Mouse (Mus musculus) hindlimb bud, embryonic 11.5 days (tissue): ENCODE data around the gene Tbc1d10a.

Experiments
- DNase-seq: peaks from one replicate; pipeline ENCODE4 v3.0.0-alpha.2; 2012; ENCODE audit warnings: low read depth, low spot score; ENCODE audit errors: extremely low spot score

The Tbc1d10a gene

GRCm38 (mm10) chr11:4215061-4215460 lies 28.5 kb downstream of the Tbc1d10a start:
- no peak for DNase-seq

DNA sequence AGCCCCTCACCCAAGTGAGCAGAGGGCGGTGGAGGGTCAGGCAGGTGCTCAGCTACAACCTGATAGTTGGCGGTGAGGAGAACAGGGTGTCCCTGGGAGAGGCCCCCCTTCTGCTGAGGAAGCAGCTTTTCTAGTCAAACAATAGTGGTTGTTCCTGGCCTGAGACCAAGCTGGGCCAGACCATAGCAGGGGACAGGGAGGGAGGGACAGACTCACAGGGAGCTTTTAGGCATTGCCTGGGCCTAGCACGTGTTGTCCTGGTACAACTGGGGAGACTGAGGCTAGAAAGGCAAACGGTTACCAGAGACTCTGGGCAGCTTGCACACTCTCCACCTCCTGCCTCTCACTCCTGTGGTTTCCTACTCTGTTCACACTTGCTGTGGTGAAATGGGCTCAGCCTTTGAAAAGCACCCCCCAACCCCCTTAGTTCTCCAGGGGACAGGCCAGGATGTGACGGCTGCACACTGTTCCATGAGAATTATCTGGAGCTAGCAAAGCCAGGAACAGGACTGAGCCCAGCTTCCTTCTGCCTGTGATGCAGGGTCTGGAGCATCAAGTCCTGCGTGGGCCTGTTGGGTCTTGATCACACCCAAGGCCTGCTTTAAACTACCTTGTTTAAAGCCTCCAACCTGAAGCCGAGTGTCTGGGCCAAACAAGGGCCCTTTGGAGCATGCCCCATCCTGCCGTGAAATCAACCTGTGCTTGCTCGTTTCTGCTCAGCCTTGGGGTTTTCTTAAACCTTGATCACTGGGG lies 29.8 kb downstream of the Tbc1d10a start:
- DNase-seq, result no peak

GRCm38 (mm10) chr11:4217914-4218629 lies 31.5 kb downstream of the Tbc1d10a start, which contains the start of gene Castor1:
Gene Castor1 (plus strand): TSS chr11:4218225.
- DNase-seq, result no peak

DNA sequence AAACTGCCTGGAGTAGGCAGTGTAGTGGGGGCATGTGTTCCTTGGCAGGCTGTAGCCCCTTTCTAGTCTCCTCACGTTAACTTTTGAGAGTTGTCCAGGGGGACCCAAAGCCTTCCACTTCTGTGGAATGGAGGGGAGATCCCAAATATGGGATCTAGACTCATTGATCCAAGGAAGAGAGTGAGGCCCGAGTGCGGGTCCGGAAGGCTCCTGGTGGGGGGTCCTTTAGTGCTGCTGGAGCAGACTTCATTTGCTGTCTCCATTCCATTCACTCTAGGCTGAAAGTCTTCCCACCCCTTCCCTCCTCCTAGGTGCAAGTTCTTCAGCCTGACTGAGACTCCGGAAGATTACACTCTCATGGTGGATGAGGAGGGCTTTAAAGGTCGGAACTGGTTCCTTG lies 32.0 kb downstream of the Tbc1d10a start:
- no peak for DNase-seq

GRCm38 (mm10) chr11:4219317-4219751 lies 32.7 kb downstream of the Tbc1d10a start:
- DNase-seq, result no peak

DNA sequence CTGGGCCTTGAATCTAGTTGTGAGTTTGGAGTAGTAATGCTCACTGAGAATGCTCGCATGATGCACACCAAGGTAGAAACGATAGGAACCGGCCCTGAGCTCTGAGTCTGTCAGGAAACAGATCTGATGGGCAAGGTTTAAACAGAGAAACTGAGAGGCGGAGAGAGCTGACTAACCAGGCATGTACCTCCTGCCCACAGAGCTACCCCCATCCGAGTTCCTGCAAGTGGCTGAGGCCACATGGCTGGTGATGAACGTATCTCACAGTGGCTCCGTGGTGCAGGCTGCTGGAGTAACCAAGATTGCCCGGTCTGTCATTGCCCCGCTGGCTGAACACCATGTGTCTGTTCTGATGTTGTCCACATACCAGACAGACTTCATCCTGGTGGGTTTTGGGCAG lies 33.3 kb downstream of the Tbc1d10a start:
- no peak for DNase-seq

- DNase-seq, result no peak
Measured at GRCm38 (mm10) chr11:4220443-4221400, 34.1 kb downstream of the Tbc1d10a start.

DNA sequence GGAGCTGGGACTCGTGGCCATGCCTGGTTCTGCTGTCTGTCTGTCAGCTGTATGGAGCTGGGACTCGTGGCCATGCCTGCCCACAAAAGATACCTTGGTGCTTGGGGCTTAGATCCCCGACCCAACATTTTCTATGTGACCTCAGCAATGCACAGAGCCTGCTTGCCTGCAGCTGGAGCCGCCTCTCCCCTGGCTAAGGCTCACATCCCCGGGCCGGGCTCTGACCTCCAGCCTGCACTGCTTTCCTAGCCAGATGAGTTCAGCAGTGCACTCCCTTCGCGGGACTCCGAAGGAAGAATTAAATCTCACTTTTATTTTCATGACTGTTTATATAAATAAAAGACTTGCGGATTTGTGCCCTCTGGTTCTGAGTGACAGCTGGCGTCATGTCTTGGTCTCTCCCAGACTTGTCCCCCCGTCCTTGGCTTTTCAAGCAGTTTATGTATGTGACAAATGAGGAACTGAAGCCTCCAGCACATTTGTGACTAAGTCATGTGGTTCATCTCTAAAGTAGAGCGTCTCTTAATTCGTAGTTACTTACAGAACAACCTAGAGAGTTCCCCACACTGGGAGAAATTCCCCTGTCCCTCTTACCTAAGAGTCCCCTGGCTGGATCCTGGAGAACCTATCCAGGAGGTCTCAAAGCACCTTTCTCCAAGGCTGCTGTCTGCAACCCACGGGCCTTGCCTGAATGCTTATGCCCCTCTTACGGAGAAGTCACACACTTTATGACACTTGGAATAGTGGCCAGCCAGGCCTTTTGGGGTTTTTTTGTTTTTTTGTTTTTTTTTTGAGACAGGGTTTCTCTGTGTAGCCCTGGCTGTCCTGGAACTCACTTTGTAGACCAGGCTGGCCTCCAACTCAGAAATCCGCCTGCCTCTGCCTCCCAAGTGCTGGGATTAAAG lies 35.7 kb downstream of the Tbc1d10a start:
- no peak for DNase-seq

DNA sequence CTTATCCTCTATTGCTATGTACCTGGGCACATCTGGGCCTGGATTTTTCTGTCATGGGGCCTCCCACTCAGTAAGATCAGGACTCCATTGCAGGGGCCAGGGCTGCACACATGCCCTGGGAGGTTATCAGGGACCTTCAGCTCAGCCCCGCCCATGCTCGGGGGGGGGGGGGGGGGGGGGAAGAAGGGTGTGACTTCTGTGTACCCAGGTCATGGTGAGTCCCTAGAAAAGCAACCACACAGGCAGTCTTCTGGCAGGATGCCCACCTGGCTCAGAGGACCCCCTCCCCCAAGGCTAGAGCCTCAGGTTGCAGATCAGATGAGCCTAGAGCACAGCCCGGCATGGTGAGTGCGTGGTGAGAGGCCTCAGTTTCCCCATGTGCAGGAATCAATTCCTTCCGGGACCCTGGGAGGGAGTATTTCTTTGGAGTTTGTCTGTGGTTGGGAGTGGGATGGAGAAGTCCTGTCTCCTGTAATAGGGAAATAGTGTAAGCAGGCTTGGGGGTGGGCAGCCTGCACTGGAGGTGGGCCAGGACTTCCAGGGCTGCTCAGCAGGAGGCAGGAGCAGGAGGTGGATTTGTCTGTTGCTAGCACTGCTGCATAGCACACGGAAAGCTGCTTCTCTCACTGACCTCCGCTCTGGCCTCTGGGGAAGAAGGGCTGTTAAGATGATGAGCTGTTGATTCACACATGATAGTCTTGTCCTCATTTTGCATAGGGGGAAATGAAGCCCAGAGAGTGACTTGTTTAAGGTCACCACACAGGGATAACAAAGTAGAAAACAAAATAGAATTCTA lies 37.0 kb downstream of the Tbc1d10a start:
- DNase-seq, result no peak

GRCm38 (mm10) chr11:4224223-4224622 lies 37.6 kb downstream of the Tbc1d10a start:
- no peak for DNase-seq

DNA sequence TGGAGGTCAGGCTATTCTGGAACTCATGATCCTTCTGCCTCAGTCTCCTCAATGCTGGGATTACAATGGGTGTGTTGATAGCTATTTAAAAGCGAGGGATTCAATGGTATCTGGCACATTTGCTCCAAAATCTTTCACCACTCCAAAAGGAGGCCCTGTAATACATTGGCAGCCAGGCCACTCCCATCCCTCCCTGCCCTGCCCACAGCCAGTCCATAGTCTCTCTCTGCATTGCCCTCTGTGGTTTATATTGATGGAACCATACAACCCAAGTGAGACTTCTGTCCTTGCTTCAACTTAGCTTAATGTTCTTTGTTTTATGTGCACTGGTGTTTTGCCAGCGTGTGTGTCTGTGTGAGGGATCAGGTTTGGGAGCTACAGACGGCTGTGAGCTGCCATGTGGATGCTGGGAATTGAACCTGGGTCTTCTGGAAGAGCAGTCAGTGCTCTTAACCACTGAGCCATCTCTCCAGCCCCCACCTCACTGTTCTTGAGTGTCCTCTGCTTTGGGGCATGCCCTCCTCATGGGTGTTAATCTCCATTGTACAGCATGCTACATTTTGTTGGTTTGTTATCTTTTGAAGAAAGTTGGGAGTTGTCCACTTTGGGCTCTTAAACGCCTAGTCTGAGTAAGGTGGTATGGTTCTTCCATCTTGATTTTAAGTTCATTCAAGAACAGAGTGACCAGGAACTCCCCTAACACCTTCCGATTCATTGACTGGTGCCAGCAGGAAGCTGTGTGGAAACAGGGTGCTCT lies 40.2 kb downstream of the Tbc1d10a start:
- DNase-seq, result no peak

DNA sequence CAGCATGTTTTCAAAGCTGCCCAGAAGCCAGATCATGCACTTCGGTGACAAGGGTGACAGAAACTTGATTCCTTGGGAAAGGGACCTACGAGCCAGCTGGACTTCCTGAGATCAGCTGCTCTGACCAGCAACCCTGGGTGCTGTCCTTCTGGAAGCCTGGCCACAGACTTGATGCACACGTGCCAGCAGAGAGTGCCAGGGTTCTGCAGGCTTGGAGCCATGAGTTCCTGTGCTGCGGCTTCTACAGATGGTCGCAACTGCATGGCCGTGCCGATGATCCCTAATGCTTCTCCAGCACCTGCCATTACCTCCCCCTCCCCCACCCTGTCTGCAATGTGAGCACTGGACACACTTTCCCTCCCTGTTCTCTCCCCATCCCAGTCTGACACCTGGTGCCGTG lies 41.9 kb downstream of the Tbc1d10a start:
- no peak for DNase-seq

DNA sequence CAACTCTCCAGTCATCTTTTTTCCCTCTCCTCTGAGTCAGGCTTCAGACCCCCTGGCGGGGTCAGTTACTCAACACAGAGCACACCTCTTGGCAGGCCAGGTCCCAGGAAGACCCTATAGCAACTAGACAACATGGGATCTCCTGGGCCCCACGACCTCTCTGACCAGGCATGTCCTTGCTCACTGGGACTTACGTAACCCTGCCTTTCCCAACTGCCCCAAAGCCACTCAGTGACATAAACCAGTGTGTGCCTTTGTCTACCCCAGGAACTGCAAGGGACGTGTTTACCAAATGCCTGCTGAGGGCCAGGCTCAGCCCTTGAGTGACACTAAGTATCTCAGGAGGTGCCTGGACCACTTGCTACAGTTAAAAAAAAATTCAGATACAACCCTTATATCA lies 43.3 kb downstream of the Tbc1d10a start:
- DNase-seq, result no peak

GRCm38 (mm10) chr11:4231435-4231834 lies 44.8 kb downstream of the Tbc1d10a start:
- no peak for DNase-seq

DNA sequence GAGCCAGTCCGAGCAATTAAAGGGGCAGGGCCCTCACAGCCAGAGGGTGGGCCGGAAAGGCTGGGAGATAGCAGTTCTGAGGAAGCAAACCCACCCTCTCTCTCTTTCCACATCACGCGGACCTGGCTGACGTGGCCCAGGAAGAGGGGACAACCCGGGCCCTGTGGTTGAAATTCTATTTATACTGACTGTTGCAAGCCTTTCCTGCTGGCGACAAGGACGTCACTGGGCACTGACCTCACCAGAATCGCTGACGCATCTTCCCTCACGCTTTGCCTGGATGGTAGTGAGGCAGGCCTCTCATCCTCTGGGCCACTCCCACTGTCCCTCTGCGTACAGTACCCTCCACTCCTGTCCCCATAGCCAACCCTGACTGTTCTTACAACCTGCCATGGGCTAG lies 46.1 kb downstream of the Tbc1d10a start:
- DNase-seq, result no peak

- DNase-seq, result no peak
Measured at GRCm38 (mm10) chr11:4235052-4235655, 48.6 kb downstream of the Tbc1d10a start.

- no peak for DNase-seq
Measured at GRCm38 (mm10) chr11:4235665-4236545, 49.3 kb downstream of the Tbc1d10a start, which contains the start of gene Osm. Gene Osm (plus strand): TSS chr11:4236420.
